Mouse (Mus musculus) kidney, postnatal 14 days (tissue): ENCODE data around the gene Nle1.
A peak's percentile ranks its signal among the peaks of the same experiment; 100 is the strongest.

Experiments used
- DNase-seq: peaks from one replicate; pipeline ENCODE4 v3.0.0; 2022; ENCODE audit warnings: mixed read lengths

Nle1 gene

GRCm38 (mm10) chr11:82866850-82867564, 41.2 kb downstream of the Nle1 start:
- DNase-seq, result no peak

DNA sequence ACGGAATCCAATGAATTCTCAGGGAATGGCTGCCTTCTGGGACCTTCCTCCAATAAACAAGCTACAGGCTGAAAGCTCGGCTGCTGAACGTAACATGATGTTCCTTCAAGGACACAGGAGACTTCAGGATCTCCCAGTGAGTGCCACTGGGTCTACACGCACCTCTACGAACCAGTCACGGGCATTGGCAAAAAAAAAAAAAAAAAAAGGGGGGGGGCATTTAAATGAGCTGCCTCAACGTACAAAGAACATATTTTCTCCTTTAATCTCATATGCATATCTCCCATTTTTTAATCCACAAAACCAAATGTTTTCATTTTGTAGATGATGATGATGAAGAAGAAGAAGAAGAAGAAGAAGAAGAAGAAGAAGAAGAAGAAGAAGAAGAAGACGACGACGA, 42.3 kb downstream of the Nle1 start:
- no peak for DNase-seq

- DNase-seq, result peak; percentile 31
These were observed 44.7 kb downstream of the Nle1 start for GRCm38 (mm10) chr11:82863488-82863931.

GRCm38 (mm10) chr11:82863059-82863458, 45.2 kb downstream of the Nle1 start:
- no peak for DNase-seq

DNA sequence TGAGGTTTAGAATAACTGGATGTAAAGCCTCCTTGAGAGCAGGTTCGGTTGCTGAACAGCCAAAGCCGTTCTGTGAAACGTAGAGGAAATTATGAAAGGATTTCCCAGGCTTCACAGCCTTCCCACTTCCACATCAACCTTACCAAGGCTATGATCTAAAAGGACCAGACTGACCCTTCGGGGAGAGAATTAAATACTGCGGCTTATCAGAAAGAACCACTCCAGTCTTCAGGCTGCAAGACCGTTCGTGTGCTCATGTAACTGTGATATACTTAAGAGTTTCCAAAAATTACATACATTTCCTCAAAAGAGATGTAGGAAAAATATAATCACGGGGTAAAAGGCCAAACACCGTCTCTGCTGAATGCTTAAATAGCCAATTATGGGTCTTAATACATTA, 45.6 kb downstream of the Nle1 start:
- DNase-seq, result no peak

DNA sequence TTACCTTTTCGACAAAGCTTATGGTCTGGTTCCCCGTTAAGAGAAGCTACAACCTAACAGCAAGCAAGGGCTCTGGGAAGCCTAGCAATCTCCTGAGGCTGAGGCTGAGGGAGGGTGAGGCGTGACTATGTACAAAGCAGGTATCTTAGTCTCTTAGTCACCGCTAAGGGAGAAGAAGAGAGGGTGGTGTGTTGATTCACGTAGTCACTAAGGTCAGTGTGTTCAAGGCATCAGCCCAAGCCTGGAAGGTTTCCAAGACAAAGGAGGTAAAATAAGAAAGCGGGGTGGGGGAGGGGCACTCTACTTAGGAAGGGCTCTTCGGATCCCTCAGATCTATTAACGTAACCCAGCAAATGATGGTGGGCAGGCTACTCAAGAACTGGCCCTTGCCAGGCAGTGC, 46.7 kb downstream of the Nle1 start:
- DNase-seq, result no peak

- no peak for DNase-seq
These were observed 47.5 kb downstream of the Nle1 start for GRCm38 (mm10) chr11:82860759-82861158.

DNA sequence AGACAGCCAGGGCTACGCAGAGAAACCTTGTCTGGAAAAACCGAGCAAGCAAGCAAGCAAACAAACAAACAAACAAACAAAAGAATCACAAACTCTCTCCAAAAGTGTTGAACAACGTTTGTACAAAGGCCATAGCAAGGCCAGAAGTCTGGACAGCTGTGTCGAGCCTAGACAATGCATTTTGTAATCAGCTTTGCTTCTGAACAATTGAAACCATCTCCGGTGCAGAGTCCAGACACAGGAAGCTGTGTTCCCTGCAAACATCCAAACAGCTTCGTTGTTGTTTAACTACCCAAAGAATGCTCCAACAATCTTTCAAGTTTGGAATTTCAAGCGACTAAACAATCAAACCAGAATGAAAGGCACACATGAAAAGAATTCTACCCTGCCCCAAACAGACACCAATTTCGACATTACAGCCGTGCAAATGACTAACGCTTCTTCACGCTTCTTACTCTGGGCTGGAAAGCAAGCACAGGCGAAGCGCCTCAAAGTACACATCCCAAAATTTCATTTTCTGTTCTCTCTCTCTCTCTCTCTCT, 50.8 kb downstream of the Nle1 start:
- DNase-seq, result peak; percentile 46

- no peak for DNase-seq
These were observed 52.2 kb downstream of the Nle1 start for GRCm38 (mm10) chr11:82856032-82856431.

- DNase-seq, result no peak
These were observed 52.8 kb downstream of the Nle1 start for GRCm38 (mm10) chr11:82855327-82855973.

DNA sequence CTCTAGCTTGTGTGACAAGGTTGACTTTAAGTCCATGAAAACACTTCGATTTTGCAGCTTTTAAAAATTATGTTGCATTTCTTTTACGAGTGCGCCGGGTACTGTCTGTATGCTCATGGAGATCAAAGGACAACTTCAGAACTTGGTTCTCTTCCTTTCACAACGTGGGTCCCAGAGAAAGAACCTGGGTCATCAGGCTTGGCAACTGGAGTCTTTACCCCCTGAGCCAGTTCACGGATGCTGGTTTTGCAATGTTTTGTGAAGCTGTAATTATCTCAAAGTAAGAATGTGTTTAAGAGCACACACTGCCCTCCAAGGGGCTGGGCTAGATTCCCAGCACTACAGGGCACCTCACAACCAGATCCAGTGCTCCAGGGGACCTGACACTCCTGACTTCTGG, 54.1 kb downstream of the Nle1 start:
- no peak for DNase-seq

DNA sequence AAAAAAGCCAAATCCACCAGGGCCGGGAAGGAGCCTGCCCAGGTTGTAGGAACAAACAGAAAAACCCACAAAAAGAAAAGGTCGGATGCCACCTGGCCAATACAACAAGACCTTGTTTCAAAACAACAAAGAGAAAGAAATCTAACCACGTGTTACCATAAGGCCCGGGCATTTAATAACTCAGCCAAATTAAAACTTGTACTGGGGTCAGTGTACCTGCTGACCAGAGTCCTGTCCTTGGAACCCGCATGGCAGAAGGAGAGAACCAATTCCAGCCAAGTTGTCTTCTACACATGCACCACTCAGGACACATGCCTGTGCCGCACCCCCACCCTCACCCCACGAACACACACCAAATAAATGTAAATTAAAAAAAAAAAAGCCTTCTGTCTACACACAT, 55.3 kb downstream of the Nle1 start:
- no peak for DNase-seq

DNA sequence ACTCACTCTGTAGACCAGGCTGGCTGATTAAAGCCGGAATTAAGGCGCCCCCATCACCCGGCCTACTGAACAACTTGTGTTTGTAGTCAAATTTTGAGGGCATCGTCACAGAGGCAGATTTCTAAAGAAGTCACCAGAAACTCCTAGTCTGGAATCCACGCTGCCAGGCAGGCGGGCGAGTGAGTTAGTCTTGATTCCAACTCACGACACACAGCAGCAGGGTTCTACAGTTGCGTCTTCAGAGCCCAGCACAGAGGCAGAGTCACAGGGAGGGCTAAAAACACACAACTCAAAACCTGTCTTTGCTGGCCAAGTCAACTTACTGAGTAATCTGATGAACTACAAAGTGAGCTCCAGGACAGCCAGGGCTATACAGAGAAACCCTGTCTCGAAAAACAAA, 55.7 kb downstream of the Nle1 start:
- DNase-seq, result no peak

GRCm38 (mm10) chr11:82852115-82852514, 56.1 kb downstream of the Nle1 start:
- DNase-seq, result no peak
